Mouse (Mus musculus): Measurements from ENCODE around the gene Cdrt4. TPM values are rescaled to one million over a fixed set of nuclear protein-coding genes. Genes with fewer than 3 reads are reported as not detected.

Cdrt4 gene
- total RNA-seq, 2 experiments from 2014 or later, result not detected

GRCm38 (mm10) chr11:63029721-63030120 lies 78.7 kb downstream of the Cdrt4 start:
- no peak for DNase-seq (ENCODE audit: low spot score in 2 of 2)

DNA sequence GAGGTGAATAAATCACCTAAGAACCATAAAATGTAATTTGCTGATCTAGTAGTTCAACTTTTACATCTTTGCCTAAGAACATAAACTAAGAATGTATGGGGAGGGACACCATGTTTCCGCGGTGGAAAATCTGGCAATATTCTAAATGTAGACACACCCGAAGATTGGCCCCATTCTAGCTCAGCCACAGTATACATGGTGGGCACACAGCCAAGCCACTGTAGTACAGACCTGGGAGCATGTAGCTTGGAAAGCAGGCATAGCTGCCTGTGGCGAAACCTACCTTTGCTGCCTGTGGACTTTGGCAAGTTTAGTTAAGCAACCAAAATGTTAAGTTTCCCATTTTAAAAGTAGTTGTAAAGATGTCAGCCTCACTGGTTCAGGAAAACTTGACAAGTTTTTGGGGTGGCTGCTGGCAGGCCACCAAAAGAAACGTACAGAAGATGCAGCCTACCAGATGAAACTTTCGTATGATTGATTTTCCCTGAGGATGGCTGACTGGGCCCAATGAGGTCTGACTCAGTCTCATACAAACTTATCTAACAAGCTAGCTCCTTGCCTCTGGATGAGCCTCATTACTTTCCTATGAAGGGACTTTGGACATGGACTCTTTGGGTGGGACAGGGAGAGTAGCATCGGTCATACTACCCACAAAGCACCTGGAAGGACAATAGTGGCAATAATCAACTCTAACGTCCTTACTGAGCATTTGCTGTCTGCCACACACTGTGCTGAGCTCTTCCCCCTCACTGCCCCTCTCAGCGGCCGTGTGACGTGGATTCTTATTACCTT lies 84.6 kb downstream of the Cdrt4 start:
- no peak for DNase-seq (ENCODE audit: low spot score in 2 of 2)

DNA sequence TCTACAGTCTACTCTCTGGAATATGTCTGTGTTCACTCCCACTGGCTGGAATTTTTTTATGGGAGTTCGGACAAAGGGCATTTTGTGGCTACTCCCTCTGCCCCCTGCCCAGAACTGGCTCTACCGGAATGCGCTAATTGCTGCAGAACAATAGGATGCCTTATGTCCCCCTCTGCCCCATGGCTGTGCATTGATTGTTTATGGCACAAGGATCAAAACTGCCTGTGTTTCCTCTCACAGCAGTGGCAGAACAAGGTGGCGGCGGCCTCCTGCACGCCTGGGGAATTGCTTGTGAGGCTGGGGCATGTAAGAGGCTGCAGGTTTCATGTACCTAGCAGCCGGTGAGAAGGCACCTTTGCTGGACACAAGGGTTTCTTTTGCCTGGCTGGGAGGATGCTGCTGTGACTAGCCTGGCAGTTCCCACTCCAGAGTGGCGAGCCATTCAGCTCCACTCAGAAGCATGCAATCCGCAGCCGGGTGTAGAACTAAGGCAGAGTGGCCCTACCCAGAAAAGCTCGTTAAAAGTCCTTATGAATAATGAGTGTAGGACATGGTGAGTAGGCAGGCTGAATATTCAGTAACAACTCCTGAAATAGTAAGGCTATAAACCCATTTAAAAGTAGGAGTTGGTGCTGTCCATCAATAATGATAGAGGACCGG lies 89.1 kb downstream of the Cdrt4 start:
- no peak for DNase-seq (ENCODE audit: low spot score in 2 of 2)

Other genes starting within 250 kb of the Cdrt4 start
- 10 to 100 TPM; 17.8 to 19.9 TPM for gene Zfp287, start 219.3 kb upstream of the Cdrt4 start, total RNA-seq (2021)
- not detected for gene Gm10428, start 198.1 kb upstream of the Cdrt4 start, total RNA-seq (2021)
- 10 to 100 TPM; 20.8 to 21.7 TPM for gene Zfp286, start 161.7 kb upstream of the Cdrt4 start, total RNA-seq (2021)
- 1 to 10 TPM; 5.3 to 5.5 TPM for gene Trim16, start 131.0 kb upstream of the Cdrt4 start, total RNA-seq (2021)
- under 1 TPM; 0.51 to 0.53 TPM for gene Fbxw10, start 104.1 kb upstream of the Cdrt4 start, total RNA-seq (2021)
- gene Tvp23b, start 71.7 kb upstream of the Cdrt4 start, total RNA-seq (2021), result 10 to 100 TPM; 24.5 to 25.3 TPM
- under 1 TPM; 0.38 to 0.80 TPM for gene Tekt3, start 110.5 kb downstream of the Cdrt4 start, total RNA-seq (2021)
- gene Pmp22, start 177.8 kb downstream of the Cdrt4 start, total RNA-seq (2021), result 10 to 100 TPM; 18.3 to 21.0 TPM